Mouse (Mus musculus) retina, postnatal 1 day (tissue): ENCODE measurements around the gene Gpr3.

Source experiments
- DNase-seq: peaks from one replicate; pipeline ENCODE4 v3.0.0-alpha.2; 2012

Gene Gpr3

GRCm38 (mm10) chr4:133211751-133212561 is at the start of gene Gpr3, which contains the start of gene Cd164l2:
Gene Gpr3 (minus strand): TSS chr4:133212536.
Gene Cd164l2 (plus strand): TSS chr4:133212131.
- DNase-seq, result no peak

GRCm38 (mm10) chr4:133261641-133262374 is 49.5 kb upstream of the Gpr3 start:
- DNase-seq, result no peak

GRCm38 (mm10) chr4:133257798-133258408 is 45.6 kb upstream of the Gpr3 start:
- no peak for DNase-seq

GRCm38 (mm10) chr4:133257230-133257629 is 44.9 kb upstream of the Gpr3 start:
- DNase-seq, result no peak

GRCm38 (mm10) chr4:133256820-133257219 is 44.5 kb upstream of the Gpr3 start:
- DNase-seq, result no peak

GRCm38 (mm10) chr4:133255392-133255791 is 43.1 kb upstream of the Gpr3 start:
- no peak for DNase-seq

- DNase-seq, result no peak
These were observed 41.1 kb upstream of the Gpr3 start for GRCm38 (mm10) chr4:133253412-133253811.

- no peak for DNase-seq
These were observed 39.8 kb upstream of the Gpr3 start for GRCm38 (mm10) chr4:133252089-133252488.

- DNase-seq, result no peak
These were observed 38.9 kb upstream of the Gpr3 start for GRCm38 (mm10) chr4:133251214-133251613.

- peak; percentile 69 for DNase-seq
These were observed 38.3 kb upstream of the Gpr3 start for GRCm38 (mm10) chr4:133250609-133251008.

- no peak for DNase-seq
These were observed 35.6 kb upstream of the Gpr3 start for GRCm38 (mm10) chr4:133247806-133248449.

- no peak for DNase-seq
These were observed 34.7 kb upstream of the Gpr3 start for GRCm38 (mm10) chr4:133247072-133247471.

- no peak for DNase-seq
These were observed 32.0 kb upstream of the Gpr3 start for GRCm38 (mm10) chr4:133244289-133244688.

GRCm38 (mm10) chr4:133243538-133243937 is 31.2 kb upstream of the Gpr3 start:
- DNase-seq, result no peak

GRCm38 (mm10) chr4:133242710-133243109 is 30.4 kb upstream of the Gpr3 start:
- DNase-seq, result no peak

- DNase-seq, result no peak
These were observed 29.6 kb upstream of the Gpr3 start for GRCm38 (mm10) chr4:133241910-133242309.

- peak; percentile 92 for DNase-seq
These were observed 28.9 kb upstream of the Gpr3 start for GRCm38 (mm10) chr4:133240934-133241908.

- peak; percentile 45 for DNase-seq
These were observed 28.2 kb upstream of the Gpr3 start, which contains the start of gene Map3k6 for GRCm38 (mm10) chr4:133240490-133240921. Gene Map3k6 (plus strand): TSS chr4:133240818.

GRCm38 (mm10) chr4:133237911-133238310 is 25.6 kb upstream of the Gpr3 start:
- DNase-seq, result no peak

- no peak for DNase-seq
These were observed 23.1 kb upstream of the Gpr3 start for GRCm38 (mm10) chr4:133235415-133235814.

GRCm38 (mm10) chr4:133234771-133235170 is 22.4 kb upstream of the Gpr3 start:
- DNase-seq, result no peak
